In genomic region chr19:42657769-42658168, GRCm38 (mm10) we compare ENCODE assay signal across 16 mouse cellular contexts. TPM values are rescaled to one million over a fixed set of nuclear protein-coding genes. Genes with fewer than 3 reads are reported as not detected.
DNase-seq lines count a peak whose midpoint lies in the region; ATAC-seq and TF ChIP-seq lines count a peak whose summit lies in the region.
"Had no signal": no experiment of that assay in that cellular context is flagged by ENCODE, and none has a peak within 500 bp of the region (broad histone marks: within the 10 kb centered on the region; RNA-seq: fewer than 3 reads in every experiment).

No protein-coding gene starts in this region.

- no peaks in the 10 kb centered on the region for H3K36me3 ChIP-seq in limb, embryonic 14.5 days (ENCODE audit: control insufficient read depth, insufficient read depth, low read length)
- no peaks in the 10 kb centered on the region for H3K36me3 ChIP-seq in limb, embryonic 10.5 days
- H3K36me3 ChIP-seq in intestine, postnatal 0 days (ENCODE audit: control insufficient read depth, insufficient read depth) = no peaks in the 10 kb centered on the region
- H3K36me3 ChIP-seq: hindbrain, embryonic 13.5 days; midbrain, embryonic 12.5 days; neural tube, embryonic 15.5 days had no signal

- no peak for TF ChIP-seq POLR2A in limb, embryonic 14.5 days (IDR thresholded peaks at IDR 0.05; ENCODE audit: borderline replicate concordance, extremely low read depth, insufficient read depth, insufficient read length)

- no peak for ATAC-seq in limb, embryonic 14.5 days (ENCODE audit: low FRiP score, low read depth)
- no peak for ATAC-seq in intestine, postnatal 0 days

- WGBS in limb, embryonic 14.5 days = 44% methylated on average over 4 of the region's 4 CpGs
- 69% methylated on average over 4 of the region's 4 CpGs for WGBS in limb, embryonic 10.5 days
- 33% methylated on average over 4 of the region's 4 CpGs for WGBS in intestine, postnatal 0 days

- no peaks in the 10 kb centered on the region for H3K27me3 ChIP-seq in limb, embryonic 14.5 days (ENCODE audit: control insufficient read depth, insufficient read depth, low read length)
- H3K27me3 ChIP-seq in limb, embryonic 10.5 days (ENCODE audit: low read depth, poor library complexity, severe bottlenecking) = peaks cover 25% of the 10 kb centered on the region
- H3K27me3 ChIP-seq in intestine, postnatal 0 days (replicated peaks; ENCODE audit: control insufficient read depth, insufficient read depth, low read length) = peaks cover 2% of the 10 kb centered on the region; the same call in 1 of the 2 replicates

- H3K9ac ChIP-seq in limb, embryonic 14.5 days (ENCODE audit: low read depth, low read length, severe bottlenecking) = no peak overlapping the region
- H3K9ac ChIP-seq in intestine, postnatal 0 days (ENCODE audit: low read depth, low read length) = no peak overlapping the region
- H3K9ac ChIP-seq: hindbrain, embryonic 13.5 days; midbrain, embryonic 12.5 days; neural tube, embryonic 15.5 days had no signal

- H3K27ac ChIP-seq in limb, embryonic 14.5 days (replicated peaks; ENCODE audit: low read depth, low read length) = no peak overlapping the region
- H3K27ac ChIP-seq in limb, embryonic 10.5 days = no peak overlapping the region
- H3K27ac ChIP-seq in intestine, postnatal 0 days (ENCODE audit: low read depth, low read length) = no peak overlapping the region
- H3K27ac ChIP-seq: hindbrain, embryonic 13.5 days; midbrain, embryonic 12.5 days; neural tube, embryonic 15.5 days had no signal

- H3K9me3 ChIP-seq in limb, embryonic 14.5 days (ENCODE audit: control insufficient read depth, low read length) = no peaks in the 10 kb centered on the region
- no peaks in the 10 kb centered on the region for H3K9me3 ChIP-seq in limb, embryonic 10.5 days (replicated peaks)
- H3K9me3 ChIP-seq in intestine, postnatal 0 days (ENCODE audit: control insufficient read depth) = no peaks in the 10 kb centered on the region
- H3K9me3 ChIP-seq: hindbrain, embryonic 13.5 days; midbrain, embryonic 12.5 days; neural tube, embryonic 15.5 days had no signal

- no peaks in the 10 kb centered on the region for H3K4me1 ChIP-seq in limb, embryonic 14.5 days (ENCODE audit: control insufficient read depth, insufficient read depth, low read length)
- peaks cover 21% of the 10 kb centered on the region for H3K4me1 ChIP-seq in limb, embryonic 10.5 days
- H3K4me1 ChIP-seq in intestine, postnatal 0 days (replicated peaks; ENCODE audit: control insufficient read depth, insufficient read depth, low read length) = no peaks in the 10 kb centered on the region

- DNase-seq in limb, embryonic 14.5 days (ENCODE audit: low spot score) = peak; percentile 31
- DNase-seq in limb, embryonic 10.5 days (ENCODE audit: low spot score) = no peak
- DNase-seq in MEL-GATA-1-ER (ENCODE audit: extremely low read depth, low read depth) = peak; percentile 33
- peak; percentile 84 for DNase-seq in adrenal gland, postnatal 14 days
- DNase-seq in layer of hippocampus, adult 11-12 months (ENCODE audit: low spot score) = peak; percentile 68
- DNase-seq in T-cell, adult 2 months (ENCODE audit: low spot score) = no peak
- DNase-seq in cerebellum, adult 9-10 months = no peak
- DNase-seq: kidney, postnatal 4 days; thymus, adult 2 months had no signal

- no peak overlapping the region for H3K4me2 ChIP-seq in limb, embryonic 14.5 days (replicated peaks; ENCODE audit: low read depth, low read length, severe bottlenecking)
- H3K4me2 ChIP-seq in intestine, postnatal 0 days (replicated peaks; ENCODE audit: low read depth) = no peak overlapping the region
- H3K4me2 ChIP-seq: heart, embryonic 11.5 days; hindbrain, embryonic 13.5 days; liver, embryonic 11.5 days; midbrain, embryonic 12.5 days; neural tube, embryonic 15.5 days had no signal

- TF ChIP-seq CTCF in intestine, postnatal 0 days (IDR thresholded peaks at IDR 0.05; ENCODE audit: low read depth) = no peak

- no peak overlapping the region for H3K4me3 ChIP-seq in limb, embryonic 14.5 days (replicated peaks; ENCODE audit: low read length)
- no peak overlapping the region for H3K4me3 ChIP-seq in limb, embryonic 10.5 days
- no peak overlapping the region for H3K4me3 ChIP-seq in intestine, postnatal 0 days (ENCODE audit: low read depth, low read length)
- H3K4me3 ChIP-seq: hindbrain, embryonic 13.5 days; midbrain, embryonic 12.5 days; neural tube, embryonic 15.5 days had no signal

RNA-seq across cellular contexts. Expression of gene Loxl4, which starts 45.2 kb away (rescaled TPM):
- polyA plus RNA-seq in limb, embryonic 14.5 days (2012; rRNA removed) = 11.9 TPM in 2 replicates
- polyA plus RNA-seq in limb, embryonic 14.5 days (2014; fragmentation: Nextera tagmentation; extraction: Ambion mirVana) = 1.3 and 2.5 TPM in 2 replicates
- 0.11 and 0.19 TPM in 2 replicates for polyA plus RNA-seq in limb, embryonic 10.5 days (2016; fragmentation: Nextera tagmentation; extraction: Ambion mirVana)
- 1.8 and 1.9 TPM in 2 replicates for total RNA-seq in adrenal gland, postnatal 14 days (2021)
- 0.78 and 0.99 TPM in 2 replicates for polyA plus RNA-seq in intestine, postnatal 0 days (2015; fragmentation: Nextera tagmentation; extraction: Ambion mirVana)
- total RNA-seq: common myeloid progenitor, adult 5-6 weeks had no signal

Comparison
In these comparisons a context has a peak if more than half of its experiments do, and no peak if none do; other contexts are left out.
1. DNase-seq: peak in limb, embryonic 14.5 days (single experiment), MEL-GATA-1-ER (single experiment), adrenal gland, postnatal 14 days (single experiment) and layer of hippocampus, adult 11-12 months (single experiment); none in limb, embryonic 10.5 days (single experiment), T-cell, adult 2 months (single experiment) and cerebellum, adult 9-10 months (single experiment).